Mouse (Mus musculus) MEL (cell line): Measurements from ENCODE around the gene Cldn4.

Experiments
- CHD1 ChIP-seq: IDR thresholded peaks from 2 replicates; pipeline ENCODE4 v1.6.1; 2012; ENCODE audit warnings: low read depth, mild to moderate bottlenecking, inconsistent platforms, low read length, improper control_type of control experiment
- CHD2 ChIP-seq: IDR thresholded peaks from 2 replicates; pipeline ENCODE4 v1.6.1; 2011; ENCODE audit warnings: low read length, improper control_type of control experiment
- CTCF ChIP-seq, 3 experiments: IDR thresholded peaks in 2 of 3; conservative IDR thresholded peaks in 1 of 3; 2 replicates each; pipeline ENCODE4 v1.5.1; 2011 to 2012; ENCODE audit warnings: low read length in 3 of 3, low read depth in 2 of 3, mild to moderate bottlenecking in 2 of 3, improper control_type of control experiment in 1 of 3, inconsistent platforms in 1 of 3, mixed read lengths in 1 of 3, moderate library complexity in 1 of 3; ENCODE audit not compliant: control insufficient read depth in 1 of 3, insufficient read depth in 1 of 3, poor library complexity in 1 of 3, severe bottlenecking in 1 of 3
- EP300 ChIP-seq, 2 experiments: IDR thresholded peaks; 2 replicates each; pipeline ENCODE4 v1.6.1; 2011; ENCODE audit warnings: improper control_type of control experiment in 2 of 2, low read length in 2 of 2, low read depth in 1 of 2, mild to moderate bottlenecking in 1 of 2
- JUND ChIP-seq: IDR thresholded peaks from 2 replicates; pipeline ENCODE4 v1.6.1; 2011; ENCODE audit warnings: low read depth, mild to moderate bottlenecking, improper control_type of control experiment, low read length
- MAX ChIP-seq: IDR thresholded peaks from 2 replicates; pipeline ENCODE4 v1.6.1; 2011; ENCODE audit warnings: low read length, improper control_type of control experiment
- MXI1 ChIP-seq: IDR thresholded peaks from 2 replicates; pipeline ENCODE4 v1.6.1; 2011; ENCODE audit warnings: mild to moderate bottlenecking, low read depth, low read length, improper control_type of control experiment
- POLR2A ChIP-seq, 2 experiments: IDR thresholded peaks; 2 replicates each; pipeline ENCODE4 v1.6.1; 2011 to 2012; ENCODE audit warnings: low read length in 2 of 2, mild to moderate bottlenecking in 2 of 2, control low read depth in 1 of 2, improper control_type of control experiment in 1 of 2, low read depth in 1 of 2, moderate library complexity in 1 of 2; ENCODE audit not compliant: control insufficient read depth in 1 of 2, insufficient read depth in 1 of 2, poor library complexity in 1 of 2
- RAD21 ChIP-seq: IDR thresholded peaks from 2 replicates; pipeline ENCODE4 v1.6.1; 2011; ENCODE audit warnings: mild to moderate bottlenecking, low read depth, low read length, improper control_type of control experiment
- TBP ChIP-seq: IDR thresholded peaks from 2 replicates; pipeline ENCODE4 v1.8.0; 2011; ENCODE audit warnings: low read depth, low read length, improper control_type of control experiment
- UBTF ChIP-seq: IDR thresholded peaks from 2 replicates; pipeline ENCODE4 v1.6.1; 2012; ENCODE audit warnings: low read depth, mild to moderate bottlenecking, inconsistent platforms, low read length, improper control_type of control experiment, moderate library complexity, borderline replicate concordance; ENCODE audit not compliant: insufficient read depth
- USF1 ChIP-seq: IDR thresholded peaks from 2 replicates; pipeline ENCODE4 v1.6.1; 2014; ENCODE audit warnings: low read depth, mild to moderate bottlenecking, inconsistent platforms, low read length, improper control_type of control experiment, moderate library complexity
- ZC3H11A ChIP-seq: IDR thresholded peaks from 2 replicates; pipeline ENCODE4 v1.6.1; 2012; ENCODE audit warnings: low read depth, mild to moderate bottlenecking, inconsistent platforms, low read length, improper control_type of control experiment

GRCm38 (mm10) chr5:134983771-134984170 is 37.0 kb upstream of the Cldn4 start:
- TF ChIP-seq CHD1 (no peak), USF1 (no peak), EP300 (IDR thresholded peaks at IDR 0.05; ENCODE audit: low read depth in 1 of 2, low read length in 2 of 2) (no peak), JUND (no peak), MAX (no peak), CTCF (IDR thresholded peaks at IDR 0.05 in 2 of 3, conservative IDR thresholded peaks at IDR 0.05 in 1 of 3; ENCODE audit: control insufficient read depth in 1 of 3, insufficient read depth in 1 of 3, low read depth in 2 of 3, low read length in 3 of 3, poor library complexity in 1 of 3, severe bottlenecking in 1 of 3) (no peak), ZC3H11A (no peak), TBP (no peak), CHD2 (no peak), RAD21 (no peak), UBTF (no peak), POLR2A (IDR thresholded peaks at IDR 0.05; ENCODE audit: control insufficient read depth in 1 of 2, insufficient read depth in 1 of 2, low read depth in 1 of 2, low read length in 2 of 2, poor library complexity in 1 of 2) (no peak), MXI1 (no peak)
